Mouse (Mus musculus) erythroblast, embryonic 14.5 days (primary cell): Measurements from ENCODE around the gene Glb1l.
"Not testable (repeated sequence)": the region's sequence is repeated elsewhere in the genome, so short reads cannot be mapped to it uniquely, and the experiment has no call there.

Experiments
- GATA1 ChIP-seq: IDR thresholded peaks from 2 replicates; pipeline ENCODE4 v1.6.1; 2012; ENCODE audit warnings: low read length, inconsistent platforms, mixed read lengths
- TAL1 ChIP-seq: IDR thresholded peaks from 3 replicates; pipeline ENCODE4 v1.6.1; 2012; ENCODE audit warnings: low read length, inconsistent platforms, mixed read lengths

DNA sequence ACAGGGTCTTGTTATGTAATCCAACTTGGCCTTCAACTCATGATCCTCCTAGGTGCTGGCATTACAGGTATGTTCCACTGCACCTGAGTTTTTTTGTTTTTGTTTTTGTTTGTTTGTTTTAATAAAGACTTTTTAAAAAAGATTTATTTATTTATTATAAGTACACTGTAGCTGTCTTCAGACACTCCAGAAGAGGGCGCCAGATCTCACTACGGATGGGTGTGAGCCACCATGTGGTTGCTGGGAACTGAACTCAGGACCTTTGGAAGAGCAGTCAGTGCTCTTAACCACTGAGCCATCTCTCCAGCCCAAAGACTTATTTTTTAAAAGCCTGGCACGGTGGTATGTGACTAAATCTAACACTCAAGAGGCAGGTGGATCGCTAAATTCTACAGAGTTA lies 21.9 kb upstream of the Glb1l start:
- not testable (repeated sequence) for TF ChIP-seq TAL1, GATA1
